Mouse (Mus musculus) heart, embryonic 11.5 days (tissue): ENCODE results near the gene Oxct2b. TPM values are rescaled to one million over a fixed set of nuclear protein-coding genes. Genes with fewer than 3 reads are reported as not detected.
"Not testable (repeated sequence)": the region's sequence is repeated elsewhere in the genome, so short reads cannot be mapped to it uniquely, and the experiment has no call there.

Source experiments
- ATAC-seq: fragments of 200-750 bp; cut with Nextera tagmentation; replicated peaks from 2 replicates; pipeline ENCODE4 v1.8.0; 2017; ENCODE audit warnings: moderate library complexity; ENCODE audit not compliant: insufficient number of reproducible peaks, low FRiP score, low TSS enrichment
- H3K27ac ChIP-seq: fragments of 300-500 bp; sonication (generic); 2 replicates; pipeline ENCODE4 v1.5.1; 2014; ENCODE audit warnings: mild to moderate bottlenecking, low read depth, low read length
- H3K27me3 ChIP-seq: fragments of 300-500 bp; sonication (generic); 2 replicates; pipeline ENCODE4 v1.6.1; 2014; ENCODE audit warnings: mild to moderate bottlenecking, low read length, mixed read lengths; ENCODE audit not compliant: control insufficient read depth, insufficient read depth
- H3K36me3 ChIP-seq: fragments of 300-500 bp; sonication (generic); 2 replicates; pipeline ENCODE4 v1.6.1; 2014; ENCODE audit warnings: mild to moderate bottlenecking, low read length, moderate library complexity, mixed read lengths; ENCODE audit not compliant: control insufficient read depth, insufficient read depth
- H3K4me1 ChIP-seq: fragments of 300-500 bp; sonication (generic); 2 replicates; pipeline ENCODE4 v1.6.1; 2014; ENCODE audit warnings: low read length; ENCODE audit not compliant: control insufficient read depth, insufficient read depth
- H3K4me2 ChIP-seq: fragments of 300-500 bp; sonication (generic); 2 replicates; pipeline ENCODE4 v1.6.1; 2014; ENCODE audit warnings: mild to moderate bottlenecking, moderate library complexity
- H3K4me3 ChIP-seq: fragments of 300-500 bp; sonication (generic); 2 replicates; pipeline ENCODE4 v1.5.1; 2014; ENCODE audit warnings: low read depth, low read length
- H3K9ac ChIP-seq: fragments of 300-500 bp; sonication (generic); 2 replicates; pipeline ENCODE4 v1.6.1; 2014; ENCODE audit warnings: mild to moderate bottlenecking, low read depth, low read length, moderate library complexity
- H3K9me3 ChIP-seq: fragments of 300-500 bp; sonication (generic); replicated peaks from 2 replicates; pipeline ENCODE4 v1.6.1; 2016; ENCODE audit warnings: low read length; ENCODE audit not compliant: control insufficient read depth
- WGBS: fragments of 180-500 bp; shearing (Covaris S2); extraction: QIAGEN DNeasy Blood & Tissue Kit; methylation state at CpG from one replicate; pipeline ENCODE4 v1.1.7; 2014; ENCODE audit not compliant: insufficient replicate concordance; 5-methylcytosine and 5-hydroxymethylcytosine counted together
- polyA plus RNA-seq: library from polyadenylated mRNA; unstranded; fragments of >200 nt; fragmentation: Nextera tagmentation; extraction: Ambion mirVana; gene quantifications from 2 replicates; pipeline ENCODE4 v1.2.1, GENCODE M21; 2014

Oxct2b gene
- polyA plus RNA-seq, 1 experiment from 2014 or later, result not detected

GRCm38 (mm10) chr4:123160571-123160970 is 44.5 kb downstream of the Oxct2b start:
- Histone ChIP-seq H3K27me3 (peaks cover 12% of the 10 kb centered on the region), H3K4me2 (no peak overlapping the region), H3K36me3 (no peaks in the 10 kb centered on the region), H3K27ac (no peak overlapping the region), H3K4me3 (no peak overlapping the region), H3K9ac (no peak overlapping the region), H3K4me1 (peaks cover 4% of the 10 kb centered on the region; the same call in 1 of the 2 replicates), H3K9me3 (no peaks in the 10 kb centered on the region)
- no peak for ATAC-seq
- 74% methylated on average over 6 of the region's 6 CpGs for WGBS

DNA sequence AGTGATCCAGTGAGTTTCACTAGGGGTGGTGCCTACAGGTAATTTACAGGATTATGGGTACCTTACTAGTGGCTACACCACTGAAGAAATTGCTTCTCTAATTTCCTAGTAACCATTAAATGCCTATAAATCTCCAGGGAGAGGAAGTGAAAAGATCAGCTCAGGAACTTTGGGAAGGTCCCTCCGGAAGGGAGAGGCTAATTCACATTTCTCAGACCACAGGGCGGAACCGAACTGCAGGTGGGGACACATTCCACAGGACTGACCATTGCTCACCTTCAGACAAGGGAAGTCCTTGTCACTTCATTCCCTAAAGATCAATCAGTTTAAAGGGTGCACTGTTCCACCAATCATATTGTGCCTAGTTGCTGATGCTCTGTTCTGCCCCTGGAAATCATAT is 45.2 kb downstream of the Oxct2b start:
- H3K4me2 ChIP-seq, H3K4me1 ChIP-seq, H3K27ac ChIP-seq, H3K36me3 ChIP-seq, H3K9ac ChIP-seq, H3K4me3 ChIP-seq, ATAC-seq, H3K9me3 ChIP-seq: not testable (repeated sequence)
- 86% methylated on average over 3 of the region's 3 CpGs for WGBS
- peaks cover 12% of the 10 kb centered on the region for H3K27me3 ChIP-seq

- Histone ChIP-seq H3K4me1 (peaks cover 4% of the 10 kb centered on the region; the same call in 1 of the 2 replicates), H3K9ac (0 out of 2 replicates have a peak overlapping the region, but pooled peaks have one; percentile 28), H3K4me2 (peak overlapping the region; percentile 56), H3K9me3 (no peaks in the 10 kb centered on the region), H3K27me3 (peaks cover 12% of the 10 kb centered on the region), H3K4me3 (peak overlapping the region; percentile 18; the same call in 1 of the 2 replicates), H3K27ac (no peak overlapping the region), H3K36me3 (no peaks in the 10 kb centered on the region)
- WGBS, result 9% methylated on average over 15 of the region's 15 CpGs
- ATAC-seq, result no peak
Measured at GRCm38 (mm10) chr4:123162305-123162917, 46.3 kb downstream of the Oxct2b start.

GRCm38 (mm10) chr4:123164157-123164556 is 48.1 kb downstream of the Oxct2b start:
- Histone ChIP-seq H3K36me3 (no peaks in the 10 kb centered on the region), H3K27ac (no peak overlapping the region), H3K27me3 (peaks cover 12% of the 10 kb centered on the region), H3K4me1 (peaks cover 4% of the 10 kb centered on the region; the same call in 1 of the 2 replicates), H3K4me2 (no peak overlapping the region), H3K9me3 (no peaks in the 10 kb centered on the region), H3K9ac (no peak overlapping the region), H3K4me3 (no peak overlapping the region)
- ATAC-seq, result no peak
- 46% methylated on average over 15 of the region's 15 CpGs for WGBS

Other genes with a start within 250 kb of the Oxct2b start
- 54.1 and 54.8 TPM in 2 replicates for gene Cap1, start 230.2 kb upstream of the Oxct2b start, polyA plus RNA-seq
- gene Mfsd2a, start 155.1 kb upstream of the Oxct2b start, polyA plus RNA-seq, result 1.2 and 1.3 TPM in 2 replicates
- 1.8 and 2.1 TPM in 2 replicates for gene Mycl, start 120.6 kb upstream of the Oxct2b start, polyA plus RNA-seq
- 13.6 and 14.4 TPM in 2 replicates for gene Trit1, start 99.7 kb upstream of the Oxct2b start, polyA plus RNA-seq
- gene Bmp8b, start 11.1 kb upstream of the Oxct2b start, polyA plus RNA-seq, result not detected in 2 replicates
- 63.4 and 65.1 TPM in 2 replicates for gene Ppie, start 23.7 kb downstream of the Oxct2b start, polyA plus RNA-seq
- gene Hpcal4, start 67.0 kb downstream of the Oxct2b start, polyA plus RNA-seq, result 1.9 and 2.4 TPM in 2 replicates
- 0.37 and 0.39 TPM in 2 replicates for gene Nt5c1a, start 85.2 kb downstream of the Oxct2b start, polyA plus RNA-seq
- 6.2 and 6.7 TPM in 2 replicates for gene Heyl, start 117.3 kb downstream of the Oxct2b start, polyA plus RNA-seq
- gene Pabpc4, start 146.1 kb downstream of the Oxct2b start, polyA plus RNA-seq, result 64.9 and 83.5 TPM in 2 replicates
- gene Oxct2a, start 207.4 kb downstream of the Oxct2b start, polyA plus RNA-seq, result not detected in 2 replicates
- gene Bmp8a, start 227.0 kb downstream of the Oxct2b start, polyA plus RNA-seq, result 0.10 TPM in 1 of 2 replicates, not detected in the other